Comparison of ENCODE assay signal across 1 mouse cellular context in the genomic region with DNA sequence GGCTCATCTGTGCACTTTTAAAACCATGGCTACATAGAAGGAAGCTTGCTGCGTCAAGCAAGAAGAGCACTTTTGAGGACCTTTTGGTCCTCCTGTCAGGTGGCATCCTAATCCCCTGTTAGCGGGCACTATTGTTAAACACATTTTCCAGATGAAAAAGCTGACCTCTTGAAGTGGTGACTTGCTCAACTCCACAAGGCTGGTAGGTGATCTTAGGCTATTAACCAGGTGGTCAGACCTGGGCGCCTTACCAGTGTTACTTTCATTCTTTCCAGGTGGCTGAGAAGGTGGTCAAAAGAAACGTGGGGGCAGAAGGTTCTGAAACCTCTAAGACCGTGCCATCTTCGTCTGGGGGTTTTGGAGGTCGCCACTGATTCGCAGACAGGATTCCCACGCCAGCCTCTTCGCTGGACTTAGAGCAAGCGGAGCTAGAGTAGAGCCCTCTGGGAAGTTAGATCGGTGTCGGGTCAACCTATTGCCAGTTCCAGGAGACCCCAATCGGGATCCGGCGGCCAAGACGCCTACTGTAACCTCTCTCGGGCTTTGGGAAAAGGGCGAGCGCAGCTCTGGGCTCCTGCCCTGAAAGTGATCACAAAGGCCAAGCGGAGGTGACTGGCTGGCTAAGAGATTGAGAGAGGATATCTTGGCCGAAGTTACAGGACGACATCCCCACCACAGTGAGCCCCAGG.
TF ChIP-seq lines count a peak whose summit lies in the region.

No protein-coding gene starts in this region.

TF ChIP-seq in MEL, 35 proteins besides CTCF, POLR2A, EP300 and RAD21 (continued from another document):
- TF ChIP-seq KAT2A (conservative IDR thresholded peaks at IDR 0.05; ENCODE audit: low read depth, low read length) (no peak), USF1 (IDR thresholded peaks at IDR 0.05; ENCODE audit: low read depth, low read length) (no peak), ZKSCAN1 (IDR thresholded peaks at IDR 0.05; ENCODE audit: low read depth, low read length) (no peak), HCFC1 (IDR thresholded peaks at IDR 0.05; ENCODE audit: low read depth, low read length) (no peak), POLR2AphosphoS2 (IDR thresholded peaks at IDR 0.05; ENCODE audit: low read length) (no peak), MAFK (IDR thresholded peaks at IDR 0.05; ENCODE audit: borderline replicate concordance, low read depth, low read length) (no peak), MYC (IDR thresholded peaks at IDR 0.05; ENCODE audit: low read depth, low read length) (no peak), GABPA (IDR thresholded peaks at IDR 0.05; ENCODE audit: low read depth, low read length) (no peak), UBTF (IDR thresholded peaks at IDR 0.05; ENCODE audit: borderline replicate concordance, insufficient read depth, low read depth, low read length) (no peak)
